Comparison of ENCODE assay signal across 13 mouse cellular contexts in the genomic region with DNA sequence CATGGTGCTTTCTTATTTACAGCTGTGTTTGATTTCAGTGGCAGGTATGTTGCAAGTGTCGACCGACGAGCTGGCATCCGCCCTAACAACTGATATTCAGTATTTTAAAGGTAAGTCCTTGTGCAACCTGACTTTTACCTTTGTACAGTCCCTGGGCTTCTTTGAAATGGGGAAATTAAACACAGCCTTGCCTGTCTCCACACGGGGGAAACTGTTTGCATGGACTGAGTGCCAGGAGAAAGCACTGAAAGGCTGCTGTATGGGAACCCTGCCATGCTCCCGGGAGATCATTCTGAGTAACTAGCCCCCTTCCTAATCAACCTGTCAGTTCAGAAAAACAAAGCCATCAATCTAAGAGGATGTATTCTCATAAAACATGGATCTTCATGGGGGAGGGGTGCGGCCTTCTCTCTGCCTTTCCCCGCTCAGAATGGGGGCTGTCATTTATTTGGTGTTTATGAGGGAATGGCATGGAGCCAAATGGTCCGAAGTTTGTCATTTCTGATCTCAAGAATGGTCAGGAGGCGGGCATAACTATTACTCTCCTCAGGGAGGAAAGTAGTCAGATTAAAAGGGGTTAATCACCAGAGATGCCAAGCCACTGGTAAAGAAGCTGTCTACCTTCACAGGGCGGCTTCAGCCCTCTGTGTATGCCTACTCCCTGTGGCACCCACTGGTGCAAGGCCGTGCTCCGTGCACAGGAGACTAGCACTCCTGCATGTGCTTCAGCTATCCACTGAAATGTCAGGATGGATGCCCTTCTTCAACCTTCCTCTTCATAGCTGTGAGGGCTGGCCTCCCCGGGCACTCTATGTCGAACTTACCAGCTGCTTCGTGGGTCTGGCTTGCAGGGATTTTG.
A peak's percentile ranks its signal among the peaks of the same experiment; 100 is the strongest.
DNase-seq lines count a peak whose midpoint lies in the region; ATAC-seq lines count a peak whose summit lies in the region.
"Had no signal": no experiment of that assay in that cellular context is flagged by ENCODE, and none has a peak within 500 bp of the region (broad histone marks: within the 10 kb centered on the region; RNA-seq: fewer than 3 reads in every experiment).

No protein-coding gene starts in this region.

- H3K9ac ChIP-seq in neural tube, embryonic 15.5 days (replicated peaks): no peak overlapping the region
- H3K9ac ChIP-seq: liver, embryonic 14.5 days had no signal

- intact Hi-C loops in left cerebral cortex, postnatal 25 days (cut with DNase I): loop anchor here (2.0 to 5.0 kb wide), 2 partner anchors 567 to 735 kb away; partner anchors contain the start of gene Irs2

- H3K27me3 ChIP-seq in neural tube, embryonic 15.5 days (replicated peaks): no peaks in the 10 kb centered on the region

- no peak overlapping the region for H3K27ac ChIP-seq in neural tube, embryonic 15.5 days (replicated peaks)
- H3K27ac ChIP-seq: liver, embryonic 14.5 days had no signal

- 42% methylated on average over 16 of the region's 16 CpGs for WGBS in neural tube, embryonic 15.5 days

- peak; percentile 14 for DNase-seq in adrenal gland, postnatal 10 days
- no peak for DNase-seq in adrenal gland, postnatal 14 days
- peak; percentile 28 for DNase-seq in kidney, postnatal 10 days
- DNase-seq in kidney, postnatal 36 days: no peak
- peak; percentile 30 to 35 for DNase-seq in urinary bladder, postnatal 36 days (ENCODE audit: low spot score in 2 of 2)
- DNase-seq in urinary bladder, adult 2 months (ENCODE audit: low spot score): no peak
- no peak for DNase-seq in left cerebral cortex, postnatal 25 days (ENCODE audit: low spot score in 2 of 2)
- DNase-seq: adrenal gland, postnatal 36 days; cerebellum, adult 11 months; kidney, postnatal 25 days; spleen, adult 18-20 months had no signal

- H3K36me3 ChIP-seq in neural tube, embryonic 15.5 days: 0 out of 2 replicates have a peak, but pooled peaks cover 4% of the 10 kb centered on the region

- peaks cover 12% of the 10 kb centered on the region for H3K4me1 ChIP-seq in neural tube, embryonic 15.5 days

- H3K4me2 ChIP-seq in neural tube, embryonic 15.5 days: no peak overlapping the region

- 0 out of 2 replicates have a peak, but pooled peaks have one; percentile 36 for ATAC-seq in neural tube, embryonic 15.5 days (ENCODE audit: low FRiP score)

- no peaks in the 10 kb centered on the region for H3K9me3 ChIP-seq in neural tube, embryonic 15.5 days (replicated peaks)

- no peak overlapping the region for H3K4me3 ChIP-seq in neural tube, embryonic 15.5 days (replicated peaks)

Comparison
In these comparisons a context has a peak if more than half of its experiments do, and no peak if none do; other contexts are left out.
1. DNase-seq: peak in adrenal gland, postnatal 10 days (single experiment), kidney, postnatal 10 days (single experiment) and urinary bladder, postnatal 36 days (2 of 2); none in adrenal gland, postnatal 14 days (single experiment), kidney, postnatal 36 days (0 of 2), urinary bladder, adult 2 months (single experiment) and left cerebral cortex, postnatal 25 days (0 of 2).